Mouse (Mus musculus) lung, adult 2 months (tissue): Measurements from ENCODE around the gene Ceacam10.
"Not testable (repeated sequence)": the region's sequence is repeated elsewhere in the genome, so short reads cannot be mapped to it uniquely, and the experiment has no call there.

Source experiments
- CTCF ChIP-seq: fragments of 200-500 bp; IDR thresholded peaks from 2 replicates; pipeline ENCODE4 v1.5.1; 2011; ENCODE audit warnings: mild to moderate bottlenecking, low read length, control low read depth; ENCODE audit not compliant: insufficient read depth
- POLR2A ChIP-seq: fragments of 200-500 bp; IDR thresholded peaks from 2 replicates; pipeline ENCODE4 v1.6.1; 2011; ENCODE audit warnings: low read depth, mild to moderate bottlenecking, control low read depth, low read length, borderline replicate concordance; ENCODE audit errors: extremely low read depth

DNA sequence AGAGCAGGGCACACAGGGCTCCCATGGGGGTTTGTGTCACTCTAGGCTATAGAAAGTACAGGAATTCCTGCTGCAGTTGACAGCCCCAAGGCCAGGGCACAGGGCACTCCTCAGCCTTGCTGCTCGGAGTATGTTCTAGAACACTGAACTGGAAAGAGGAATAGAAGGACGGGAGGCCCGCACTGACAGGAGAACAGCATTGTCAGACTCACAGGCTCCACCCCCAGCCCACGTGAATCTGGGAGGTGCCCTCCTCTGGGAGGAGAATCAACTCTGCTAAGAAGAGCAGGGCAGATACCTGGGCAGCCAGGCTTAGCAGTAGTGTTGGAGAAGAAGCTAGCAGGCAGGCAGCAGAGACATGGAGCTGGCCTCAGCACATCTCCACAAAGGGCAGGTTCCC, at the start of gene Ceacam10:
- not testable (repeated sequence) for TF ChIP-seq CTCF, POLR2A
